Mouse (Mus musculus) liver, embryonic 14.5 days (tissue): ENCODE measurements around the gene Nfasc. TPM values are rescaled to one million over a fixed set of nuclear protein-coding genes. Genes with fewer than 3 reads are reported as not detected.

Source experiments
- ATAC-seq: fragments of 200-750 bp; cut with Nextera tagmentation; 2 replicates; pipeline ENCODE4 v1.8.0; 2017; ENCODE audit warnings: moderate number of reproducible peaks, mild to moderate bottlenecking, moderate library complexity; ENCODE audit not compliant: insufficient read depth
- DNase-seq, 3 experiments: peaks; one replicate each; pipeline ENCODE4 v3.0.0-alpha.2; 2012 to 2013; ENCODE audit warnings: low read depth in 3 of 3, low spot score in 3 of 3
- H3K27ac ChIP-seq: fragments of 300-500 bp; sonication (generic); 2 replicates; pipeline ENCODE4 v1.5.1; 2014; ENCODE audit warnings: moderate library complexity, mild to moderate bottlenecking, control low read depth, inconsistent platforms
- H3K27me3 ChIP-seq: fragments of 300-500 bp; sonication (generic); 2 replicates; pipeline ENCODE4 v1.6.1; 2014; ENCODE audit warnings: mild to moderate bottlenecking, low read length, moderate library complexity; ENCODE audit not compliant: control insufficient read depth, insufficient read depth
- H3K36me3 ChIP-seq: fragments of 300-500 bp; sonication (generic); replicated peaks from 2 replicates; pipeline ENCODE4 v1.6.1; 2014; ENCODE audit warnings: low read depth; ENCODE audit not compliant: control insufficient read depth, insufficient read depth
- H3K4me1 ChIP-seq, 2 experiments: fragments of 200-500 bp in 1 of 2; fragments of 300-500 bp in 1 of 2; sonication (generic) in 1 of 2; replicated peaks; 2 replicates each; pipeline ENCODE4 v1.6.1; 2012 to 2014; ENCODE audit warnings: antibody characterized with exemption in 1 of 2, inconsistent platforms in 1 of 2, low read length in 1 of 2; ENCODE audit not compliant: control insufficient read depth in 2 of 2, insufficient read depth in 2 of 2
- H3K4me2 ChIP-seq: fragments of 300-500 bp; sonication (generic); 2 replicates; pipeline ENCODE4 v1.6.1; 2014; ENCODE audit warnings: low read depth, mild to moderate bottlenecking, control low read depth, moderate library complexity
- H3K4me3 ChIP-seq, 2 experiments: fragments of 200-500 bp in 1 of 2; fragments of 300-500 bp in 1 of 2; sonication (generic) in 1 of 2; 2 replicates each; pipeline ENCODE4 v1.5.1; 2012 to 2014; ENCODE audit warnings: low read depth in 2 of 2, low read length in 2 of 2, mild to moderate bottlenecking in 2 of 2, control low read depth in 1 of 2, inconsistent platforms in 1 of 2, moderate library complexity in 1 of 2; ENCODE audit not compliant: insufficient read depth in 1 of 2
- H3K9ac ChIP-seq: fragments of 300-500 bp; sonication (generic); replicated peaks from 2 replicates; pipeline ENCODE4 v1.6.1; 2014; ENCODE audit warnings: mild to moderate bottlenecking, control low read depth, moderate library complexity
- H3K9me3 ChIP-seq: fragments of 300-500 bp; sonication (generic); 2 replicates; pipeline ENCODE4 v1.6.1; 2016; ENCODE audit warnings: low read length, mixed read lengths; ENCODE audit not compliant: control insufficient read depth
- CTCF ChIP-seq: IDR thresholded peaks from 2 replicates; pipeline ENCODE4 v1.5.1; 2016; ENCODE audit warnings: antibody characterized with exemption, low read depth, control low read depth
- EP300 ChIP-seq: IDR thresholded peaks from 2 replicates; pipeline ENCODE4 v1.6.1; 2016; ENCODE audit warnings: antibody characterized with exemption, low read depth
- WGBS: fragments of 180-500 bp; shearing (Covaris S2); extraction: QIAGEN DNeasy Blood & Tissue Kit; methylation state at CpG from one replicate; pipeline ENCODE4 v1.1.7; 2014; ENCODE audit not compliant: insufficient replicate concordance; 5-methylcytosine and 5-hydroxymethylcytosine counted together
- polyA plus RNA-seq, 2 experiments: library from polyadenylated mRNA; depleted of rRNA in 1 of 2; stranded (reverse) in 1 of 2; unstranded in 1 of 2; fragments of >200 nt; fragmentation: Nextera tagmentation in 1 of 2; extraction: Ambion mirVana in 1 of 2; gene quantifications; 2 replicates each; pipeline versions ENCODE4 v1.2.1 to v1.2.3; 2012 to 2014

Gene Nfasc
- polyA plus RNA-seq, 2 experiments = 0.01 to 0.05 TPM

DNA sequence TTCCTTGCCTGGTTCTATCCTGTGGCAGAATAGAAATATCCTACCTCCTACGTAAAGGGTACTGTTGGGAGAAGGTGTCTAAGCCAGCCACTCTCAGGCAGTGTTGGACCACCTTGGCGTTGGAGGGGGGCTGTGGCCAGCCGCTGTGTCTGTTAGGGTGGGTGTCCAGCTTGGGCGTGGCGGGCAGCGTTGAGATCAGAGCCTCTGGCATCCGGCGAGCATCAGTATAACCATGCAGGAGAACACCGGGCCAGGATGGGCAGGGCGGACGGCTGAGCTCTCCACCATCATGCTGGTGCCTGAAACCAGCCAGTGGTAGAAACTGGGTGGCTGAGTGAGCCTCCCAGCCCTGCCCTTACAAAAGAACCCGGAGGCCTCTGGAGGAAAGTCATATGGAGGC, 226.3 kb downstream of the Nfasc start:
- Histone ChIP-seq H3K9ac (no peak overlapping the region), H3K27me3 (no peaks in the 10 kb centered on the region), H3K4me3 (no peak overlapping the region), H3K36me3 (no peaks in the 10 kb centered on the region), H3K4me2 (no peak overlapping the region), H3K27ac (no peak overlapping the region), H3K9me3 (no peaks in the 10 kb centered on the region), H3K4me1 (no peaks in the 10 kb centered on the region)
- no peak for TF ChIP-seq EP300
- TF ChIP-seq CTCF = no peak
- DNase-seq (no peak), ATAC-seq (no peak)
- 77% methylated on average over 12 of the region's 12 CpGs for WGBS

Other genes starting within 250 kb of the Nfasc start
- gene Tmem81, start 235.6 kb downstream of the Nfasc start, polyA plus RNA-seq (2012; rRNA removed) = 1.1 and 1.3 TPM in 2 replicates
- 0.66 and 0.88 TPM in 2 replicates for gene Tmem81, start 235.6 kb downstream of the Nfasc start, polyA plus RNA-seq (2014; fragmentation: Nextera tagmentation; extraction: Ambion mirVana)
- gene Cntn2, start 198.5 kb downstream of the Nfasc start, polyA plus RNA-seq (2012; rRNA removed) = 0.02 and 0.17 TPM in 2 replicates
- gene Cntn2, start 198.5 kb downstream of the Nfasc start, polyA plus RNA-seq (2014; fragmentation: Nextera tagmentation; extraction: Ambion mirVana) = 0.05 TPM in 1 of 2 replicates, not detected in the other
- 0.03 and 0.08 TPM in 2 replicates for gene Lrrn2, start 138.5 kb upstream of the Nfasc start, polyA plus RNA-seq (2012; rRNA removed)
- gene Lrrn2, start 138.5 kb upstream of the Nfasc start, polyA plus RNA-seq (2014; fragmentation: Nextera tagmentation; extraction: Ambion mirVana) = 0.04 TPM in 1 of 2 replicates, not detected in the other